Mouse (Mus musculus): Measurements from ENCODE around the gene Olfr649. TPM values are rescaled to one million over a fixed set of nuclear protein-coding genes. Genes with fewer than 3 reads are reported as not detected.

Gene Olfr649
- not detected in 2 replicates for polyA plus RNA-seq (2015; fragmentation: Nextera tagmentation; extraction: Ambion mirVana)

GRCm38 (mm10) chr7:104195885-104196284 is at the start of gene Olfr649:
TSS of gene Olfr649 (minus strand) at chr7:104195985.

GRCm38 (mm10) chr7:104244287-104245181 is 48.7 kb upstream of the Olfr649 start, which contains the start of gene Trim34a:
TSS of gene Trim34a (plus strand) at chr7:104244457.

GRCm38 (mm10) chr7:104218701-104219569 is 23.1 kb upstream of the Olfr649 start, which contains the start of gene Trim6:
TSS of gene Trim6 (plus strand) at chr7:104218793.

GRCm38 (mm10) chr7:104183292-104183691 is 12.5 kb downstream of the Olfr649 start, which contains the start of gene Olfr648:
TSS of gene Olfr648 (minus strand) at chr7:104183392.

GRCm38 (mm10) chr7:104150456-104150855 is 45.3 kb downstream of the Olfr649 start, which contains the start of gene Ubqlnl:
TSS of gene Ubqlnl (minus strand) at chr7:104150556.

GRCm38 (mm10) chr7:104143179-104143578 is 52.6 kb downstream of the Olfr649 start, which contains the start of gene Ubqln3:
TSS of gene Ubqln3 (minus strand) at chr7:104143279.

Other genes starting within 250 kb of the Olfr649 start
- gene Olfr635, start 224.8 kb downstream of the Olfr649 start, polyA plus RNA-seq (2015; fragmentation: Nextera tagmentation; extraction: Ambion mirVana): not detected in 2 replicates
- gene Olfr638, start 197.2 kb downstream of the Olfr649 start, polyA plus RNA-seq (2015; fragmentation: Nextera tagmentation; extraction: Ambion mirVana): not detected in 2 replicates
- gene Olfr639, start 178.7 kb downstream of the Olfr649 start, polyA plus RNA-seq (2015; fragmentation: Nextera tagmentation; extraction: Ambion mirVana): 0.04 TPM in 1 of 2 replicates, not detected in the other
- gene Olfr640, start 170.4 kb downstream of the Olfr649 start, polyA plus RNA-seq (2015; fragmentation: Nextera tagmentation; extraction: Ambion mirVana): not detected in 2 replicates
- gene Olfr641, start 160.5 kb downstream of the Olfr649 start, polyA plus RNA-seq (2015; fragmentation: Nextera tagmentation; extraction: Ambion mirVana): not detected in 2 replicates
- gene Olfr642, start 143.3 kb downstream of the Olfr649 start, polyA plus RNA-seq (2015; fragmentation: Nextera tagmentation; extraction: Ambion mirVana): not detected in 2 replicates
- not detected in 2 replicates for gene 4930516K23Rik, start 134.5 kb downstream of the Olfr649 start, polyA plus RNA-seq (2015; fragmentation: Nextera tagmentation; extraction: Ambion mirVana)
- gene Olfr644, start 124.1 kb downstream of the Olfr649 start, polyA plus RNA-seq (2015; fragmentation: Nextera tagmentation; extraction: Ambion mirVana): not detected in 2 replicates
- not detected in 2 replicates for gene Olfr645, start 110.5 kb downstream of the Olfr649 start, polyA plus RNA-seq (2015; fragmentation: Nextera tagmentation; extraction: Ambion mirVana)
- not detected in 2 replicates for gene Olfr646, start 91.1 kb downstream of the Olfr649 start, polyA plus RNA-seq (2015; fragmentation: Nextera tagmentation; extraction: Ambion mirVana)
- not detected in 2 replicates for gene Ubqln5, start 66.2 kb downstream of the Olfr649 start, polyA plus RNA-seq (2015; fragmentation: Nextera tagmentation; extraction: Ambion mirVana)
- not detected in 2 replicates for gene Olfr643, start 58.6 kb downstream of the Olfr649 start, polyA plus RNA-seq (2015; fragmentation: Nextera tagmentation; extraction: Ambion mirVana)
- not detected in 2 replicates for gene Ubqln3, start 52.7 kb downstream of the Olfr649 start, polyA plus RNA-seq (2015; fragmentation: Nextera tagmentation; extraction: Ambion mirVana)
- not detected in 2 replicates for gene Ubqlnl, start 45.4 kb downstream of the Olfr649 start, polyA plus RNA-seq (2015; fragmentation: Nextera tagmentation; extraction: Ambion mirVana)
- gene Olfm5, start 31.2 kb downstream of the Olfr649 start, polyA plus RNA-seq (2015; fragmentation: Nextera tagmentation; extraction: Ambion mirVana): not detected in 2 replicates
- gene Olfr648, start 12.6 kb downstream of the Olfr649 start, polyA plus RNA-seq (2015; fragmentation: Nextera tagmentation; extraction: Ambion mirVana): 0.32 and 0.45 TPM in 2 replicates
- 0.20 and 0.31 TPM in 2 replicates for gene Trim6, start 22.8 kb upstream of the Olfr649 start, polyA plus RNA-seq (2015; fragmentation: Nextera tagmentation; extraction: Ambion mirVana)
- 1.3 and 1.4 TPM in 2 replicates for gene Trim34a, start 48.5 kb upstream of the Olfr649 start, polyA plus RNA-seq (2015; fragmentation: Nextera tagmentation; extraction: Ambion mirVana)
- gene Trim5, start 92.1 kb upstream of the Olfr649 start, polyA plus RNA-seq (2015; fragmentation: Nextera tagmentation; extraction: Ambion mirVana): 0.31 and 0.55 TPM in 2 replicates
- 2.7 and 2.9 TPM in 2 replicates for gene Trim12a, start 119.5 kb upstream of the Olfr649 start, polyA plus RNA-seq (2015; fragmentation: Nextera tagmentation; extraction: Ambion mirVana)
- gene Trim34b, start 133.5 kb upstream of the Olfr649 start, polyA plus RNA-seq (2015; fragmentation: Nextera tagmentation; extraction: Ambion mirVana): not detected in 2 replicates
- gene Trim12c, start 157.4 kb upstream of the Olfr649 start, polyA plus RNA-seq (2015; fragmentation: Nextera tagmentation; extraction: Ambion mirVana): 0.89 and 0.90 TPM in 2 replicates
- gene Trim30b, start 173.9 kb upstream of the Olfr649 start, polyA plus RNA-seq (2015; fragmentation: Nextera tagmentation; extraction: Ambion mirVana): 0.11 and 0.21 TPM in 2 replicates
- gene Trim30c, start 204.9 kb upstream of the Olfr649 start, polyA plus RNA-seq (2015; fragmentation: Nextera tagmentation; extraction: Ambion mirVana): 0.13 and 0.17 TPM in 2 replicates